Mouse (Mus musculus): ENCODE data around the gene Lhx6. TPM values are rescaled to one million over a fixed set of nuclear protein-coding genes. Genes with fewer than 3 reads are reported as not detected.

The Lhx6 gene
- total RNA-seq, 2 experiments from 2014 or later: 15.7 to 16.8 TPM

- no peak for DNase-seq (ENCODE audit: extremely low spot score in 1 of 2, low spot score in 1 of 2)
Measured at GRCm38 (mm10) chr2:36040872-36041271, 64.3 kb downstream of the Lhx6 start.

- no peak for DNase-seq (ENCODE audit: extremely low spot score in 1 of 2, low spot score in 1 of 2)
Measured at GRCm38 (mm10) chr2:36039297-36039985, 65.8 kb downstream of the Lhx6 start.

GRCm38 (mm10) chr2:36035413-36036081 is 69.7 kb downstream of the Lhx6 start:
- no peak for DNase-seq (ENCODE audit: extremely low spot score in 1 of 2, low spot score in 1 of 2)

- DNase-seq (ENCODE audit: extremely low spot score in 1 of 2, low spot score in 1 of 2): no peak
Measured at GRCm38 (mm10) chr2:36034898-36035297, 70.3 kb downstream of the Lhx6 start.

GRCm38 (mm10) chr2:36033966-36034365 is 71.2 kb downstream of the Lhx6 start:
- no peak for DNase-seq (ENCODE audit: extremely low spot score in 1 of 2, low spot score in 1 of 2)

- no peak for DNase-seq (ENCODE audit: extremely low spot score in 1 of 2, low spot score in 1 of 2)
Measured at GRCm38 (mm10) chr2:36032884-36033283, 72.3 kb downstream of the Lhx6 start.

Other genes with a start within 250 kb of the Lhx6 start
- gene Ttll11, start 125.5 kb downstream of the Lhx6 start, total RNA-seq (2021): 10 to 100 TPM; 30.5 to 30.7 TPM
- gene Ndufa8, start 56.0 kb downstream of the Lhx6 start, total RNA-seq (2021): 100 to 1,000 TPM; 184 to 222 TPM
- gene Morn5, start 56.0 kb downstream of the Lhx6 start, total RNA-seq (2021): 1 to 10 TPM in 1 of 2 experiments, under 1 TPM in 1; 0.66 to 1.5 TPM
- 10 to 100 TPM; 16.7 to 17.0 TPM for gene Mrrf, start 31.0 kb upstream of the Lhx6 start, total RNA-seq (2021)
- gene Rbm18, start 31.4 kb upstream of the Lhx6 start, total RNA-seq (2021): 10 to 100 TPM; 48.1 to 51.6 TPM
- gene Ptgs1, start 125.0 kb upstream of the Lhx6 start, total RNA-seq (2021): 10 to 100 TPM; 16.3 to 17.0 TPM